Mouse (Mus musculus) cerebellum, adult 2 months (tissue): ENCODE measurements around the gene Lrrc8a.

ENCODE experiments used
- CTCF ChIP-seq: fragments of 200-500 bp; IDR thresholded peaks from 2 replicates; pipeline ENCODE4 v1.5.1; 2011; ENCODE audit warnings: low read depth, mild to moderate bottlenecking, control low read depth, low read length, moderate library complexity, borderline replicate concordance; ENCODE audit not compliant: insufficient read depth
- POLR2A ChIP-seq: fragments of 200-500 bp; IDR thresholded peaks from 2 replicates; pipeline ENCODE4 v1.6.1; 2011; ENCODE audit warnings: low read length, control low read depth, borderline replicate concordance; ENCODE audit not compliant: insufficient read depth

DNA sequence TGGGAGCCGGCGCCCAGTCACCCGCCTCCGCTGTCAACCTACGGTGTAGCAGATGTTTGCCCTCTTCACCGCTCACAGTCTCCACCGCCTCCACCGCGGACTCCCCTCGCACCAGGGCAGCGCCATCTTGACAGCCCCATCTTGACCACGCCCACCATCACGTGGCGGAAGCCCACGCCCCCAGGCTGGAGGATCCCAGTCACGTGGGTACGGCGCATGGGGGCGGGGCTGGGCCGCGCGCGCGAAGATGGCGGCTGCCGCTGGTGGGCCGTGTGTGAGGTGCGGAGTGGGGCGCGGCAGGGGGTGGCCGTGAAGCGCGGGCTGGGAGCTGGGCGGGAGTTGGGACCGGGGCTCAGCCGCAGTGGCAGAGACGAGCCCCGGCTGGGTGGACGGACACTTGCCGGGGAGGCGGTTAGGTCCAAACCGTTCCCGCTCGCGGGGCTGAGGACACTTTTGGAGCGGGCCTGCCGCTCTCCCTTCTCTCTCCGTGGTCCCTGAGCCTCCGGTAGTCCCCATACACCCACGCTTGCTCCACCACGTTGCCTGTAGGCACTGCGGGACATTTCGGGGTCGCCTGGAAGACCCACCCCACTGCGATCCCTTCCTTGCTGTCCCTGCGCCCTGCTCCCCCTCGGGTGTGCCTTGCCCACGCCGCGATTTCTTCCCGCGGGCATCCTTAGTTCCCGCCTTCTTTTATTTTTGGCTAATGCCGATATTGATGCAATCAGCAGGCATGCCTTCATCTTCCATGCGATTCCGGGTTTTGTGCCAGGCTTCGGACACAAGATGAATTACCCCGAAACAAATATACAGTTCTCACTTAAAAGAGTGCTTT lies 48.9 kb downstream of the Lrrc8a start, which contains the start of the genes Dolk and Nup188:
- TF ChIP-seq CTCF (no peak), POLR2A (peak; percentile 95)
